ENCODE assay signal across 9 mouse cellular contexts in genomic region chr5:36575745-36576144, GRCm38 (mm10). TPM values are rescaled to one million over a fixed set of nuclear protein-coding genes. Genes with fewer than 3 reads are reported as not detected.
DNase-seq lines count a peak whose midpoint lies in the region.
"Had no signal": no experiment of that assay in that cellular context is flagged by ENCODE, and none has a peak within 500 bp of the region (broad histone marks: within the 10 kb centered on the region; RNA-seq: fewer than 3 reads in every experiment).

No protein-coding gene starts in this region.

- peaks cover 20% of the 10 kb centered on the region for H3K4me1 ChIP-seq in brown adipose tissue, adult 24 weeks (ENCODE audit: control insufficient read depth, insufficient read depth, insufficient read length, low read length)

- H3K4me3 ChIP-seq in brown adipose tissue, adult 24 weeks (ENCODE audit: insufficient read depth, low read depth, low read length), result no peak overlapping the region
- H3K4me3 ChIP-seq: lung, embryonic 15.5 days had no signal

- peak; percentile 54 for DNase-seq in kidney, adult 9 months
- no peak for DNase-seq in kidney, adult 8-10 months
- peak; percentile 35 for DNase-seq in 3T3-L1 (ENCODE audit: low read depth, low spot score)
- DNase-seq in heart, postnatal 25 days (ENCODE audit: low spot score), result peak; percentile 39
- no peak for DNase-seq in embryo, embryonic 9.5 days (ENCODE audit: extremely low spot score)
- no peak for DNase-seq in urinary bladder, postnatal 25 days (ENCODE audit: low spot score)
- DNase-seq in cerebellum, adult 9-10 months, result no peak

- H3K27ac ChIP-seq in brown adipose tissue, adult 24 weeks (replicated peaks; ENCODE audit: low read depth, low read length), result peak overlapping the region; percentile 7; the same call in 1 of the 2 replicates
- H3K27ac ChIP-seq: lung, embryonic 15.5 days had no signal

- intact Hi-C loops in heart, postnatal 25 days (cut with DNase I), result no loop called here

RNA-seq across cellular contexts. Expression of gene Tbc1d14, which starts 17.3 kb away (rescaled TPM):
- 8.7 and 8.8 TPM in 2 replicates for polyA plus RNA-seq in brown adipose tissue, adult 24 weeks (2012; ENCODE audit: insufficient read depth, insufficient read length, missing spikeins)
- 10 to 100 TPM; 14.3 to 14.7 TPM for total RNA-seq in heart, postnatal 25 days (2021)

Comparison
In these comparisons a context has a peak if more than half of its experiments do, and no peak if none do; other contexts are left out.
1. DNase-seq: peak in kidney, adult 9 months (single experiment), 3T3-L1 (single experiment) and heart, postnatal 25 days (single experiment); none in kidney, adult 8-10 months (0 of 2), embryo, embryonic 9.5 days (single experiment), urinary bladder, postnatal 25 days (single experiment) and cerebellum, adult 9-10 months (single experiment).